In the genomic region with DNA sequence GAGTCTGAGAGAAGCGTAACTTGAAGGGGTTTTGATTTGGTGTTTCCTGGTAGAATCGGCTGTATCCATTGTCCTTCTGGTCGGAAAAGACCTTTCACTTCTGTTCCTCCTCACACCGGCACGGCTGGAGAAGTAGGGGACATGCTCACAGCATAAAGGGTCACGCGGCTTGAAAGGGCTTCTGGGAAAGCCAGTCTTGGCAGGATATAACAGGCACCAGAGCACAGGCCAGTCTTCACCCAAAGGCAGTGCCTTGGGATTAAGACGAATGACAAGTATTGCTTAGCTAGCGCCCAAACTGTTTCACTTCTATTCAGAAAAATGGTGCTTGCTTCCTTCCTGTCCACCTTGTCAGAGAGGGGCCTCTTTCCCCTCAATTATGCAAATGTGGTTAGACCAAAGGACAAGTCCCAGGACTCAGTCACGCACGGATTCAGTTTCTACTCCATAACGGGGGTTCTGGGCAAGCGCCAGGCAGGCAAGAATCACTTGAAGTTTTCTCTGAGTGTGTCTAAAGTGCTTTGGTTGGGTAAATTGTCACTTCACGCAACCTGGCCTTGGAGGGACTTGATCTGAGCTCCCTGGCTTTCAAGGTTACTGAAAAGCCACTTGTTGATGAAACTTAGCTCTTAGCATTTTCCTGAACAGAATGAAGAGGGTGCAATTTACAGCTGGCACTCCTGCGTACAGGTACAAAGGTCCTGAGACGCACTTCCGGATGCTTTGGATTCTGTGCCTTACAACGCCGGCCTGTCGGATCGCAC, we compare ENCODE assay signal across 9 mouse cellular contexts. TPM values are rescaled to one million over a fixed set of nuclear protein-coding genes. Genes with fewer than 3 reads are reported as not detected.
DNase-seq lines count a peak whose midpoint lies in the region; ATAC-seq lines count a peak whose summit lies in the region.
"Had no signal": no experiment of that assay in that cellular context is flagged by ENCODE, and none has a peak within 500 bp of the region (broad histone marks: within the 10 kb centered on the region; RNA-seq: fewer than 3 reads in every experiment).

No protein-coding gene starts in this region.

- H3K27me3 ChIP-seq in neural tube, embryonic 12.5 days (replicated peaks), result no peaks in the 10 kb centered on the region
- H3K27me3 ChIP-seq in lung, embryonic 16.5 days (ENCODE audit: control insufficient read depth, insufficient read depth, low read depth, low read length), result no peaks in the 10 kb centered on the region

- DNase-seq in adrenal gland, postnatal 10 days, result peak; percentile 24
- DNase-seq in adrenal gland, postnatal 25 days, result no peak
- no peak for DNase-seq in neural tube, embryonic 10.5 days (ENCODE audit: extremely low spot score, low spot score)
- peak; percentile 79 for DNase-seq in yolk sac, embryonic 10.5 days (ENCODE audit: low spot score)
- no peak for DNase-seq in left cerebral cortex, adult 9 months (ENCODE audit: low spot score in 2 of 2)
- no peak for DNase-seq in adrenal gland, postnatal 36 days

- no peaks in the 10 kb centered on the region for H3K36me3 ChIP-seq in neural tube, embryonic 12.5 days
- H3K36me3 ChIP-seq in lung, embryonic 16.5 days (ENCODE audit: control insufficient read depth, insufficient read depth, low read length), result no peaks in the 10 kb centered on the region
- H3K36me3 ChIP-seq: limb, embryonic 15.5 days had no signal

- H3K4me2 ChIP-seq in neural tube, embryonic 12.5 days (replicated peaks), result no peak overlapping the region
- peak overlapping the region; percentile 34; the same call in 1 of the 2 replicates for H3K4me2 ChIP-seq in lung, embryonic 16.5 days (ENCODE audit: low read depth, low read length)
- H3K4me2 ChIP-seq: limb, embryonic 15.5 days had no signal

- 70% methylated on average over 21 of the region's 21 CpGs for WGBS in neural tube, embryonic 12.5 days
- WGBS in lung, embryonic 16.5 days, result 52% methylated on average over 21 of the region's 21 CpGs

- no peak overlapping the region for H3K27ac ChIP-seq in neural tube, embryonic 12.5 days
- H3K27ac ChIP-seq in lung, embryonic 16.5 days (ENCODE audit: low read length), result no peak overlapping the region; the same call in 1 of the 2 replicates
- H3K27ac ChIP-seq: limb, embryonic 15.5 days had no signal

- H3K4me1 ChIP-seq in neural tube, embryonic 12.5 days, result peaks cover 6% of the 10 kb centered on the region; the same call in 1 of the 2 replicates
- peaks cover 15% of the 10 kb centered on the region for H3K4me1 ChIP-seq in lung, embryonic 16.5 days (replicated peaks; ENCODE audit: control insufficient read depth, insufficient read depth, low read length)

- H3K9me3 ChIP-seq in neural tube, embryonic 12.5 days, result no peaks in the 10 kb centered on the region
- no peaks in the 10 kb centered on the region for H3K9me3 ChIP-seq in lung, embryonic 16.5 days (ENCODE audit: control insufficient read depth, low read length)
- H3K9me3 ChIP-seq: limb, embryonic 15.5 days had no signal

- no peak overlapping the region for H3K4me3 ChIP-seq in neural tube, embryonic 12.5 days
- peak overlapping the region; percentile 4; the same call in 1 of the 2 replicates for H3K4me3 ChIP-seq in lung, embryonic 16.5 days (ENCODE audit: low read length)
- H3K4me3 ChIP-seq: limb, embryonic 15.5 days had no signal

- H3K9ac ChIP-seq in neural tube, embryonic 12.5 days, result no peak overlapping the region
- H3K9ac ChIP-seq in lung, embryonic 16.5 days (ENCODE audit: low read length), result no peak overlapping the region
- H3K9ac ChIP-seq: limb, embryonic 15.5 days had no signal

- ATAC-seq in neural tube, embryonic 12.5 days (ENCODE audit: low FRiP score, low read depth), result peak; percentile 27; the same call in 1 of the 2 replicates
- ATAC-seq in lung, embryonic 16.5 days (ENCODE audit: low read depth), result peak; percentile 46

RNA-seq across cellular contexts. Expression of gene Sod3, which starts 3.1 kb away (rescaled TPM):
- 10 to 100 TPM; 54.5 to 68.5 TPM for total RNA-seq in adrenal gland, postnatal 10 days (2021)
- total RNA-seq in adrenal gland, postnatal 25 days (2021), result 211 and 224 TPM in 2 replicates
- polyA plus RNA-seq in neural tube, embryonic 12.5 days (2016; fragmentation: Nextera tagmentation; extraction: Ambion mirVana), result 0.42 TPM in 2 replicates
- 0.97 and 1.4 TPM in 2 replicates for polyA plus RNA-seq in lung, embryonic 16.5 days (2015; fragmentation: Nextera tagmentation; extraction: Ambion mirVana)
- total RNA-seq in adrenal gland, postnatal 36 days (2021), result 100 to 1,000 TPM; 172 to 223 TPM

Comparison
In these comparisons a context has a peak if more than half of its experiments do, and no peak if none do; other contexts are left out.
1. DNase-seq: peak in adrenal gland, postnatal 10 days (single experiment) and yolk sac, embryonic 10.5 days (single experiment); none in adrenal gland, postnatal 25 days (single experiment), neural tube, embryonic 10.5 days (single experiment), left cerebral cortex, adult 9 months (0 of 2) and adrenal gland, postnatal 36 days (0 of 2).